Mouse (Mus musculus): Measurements from ENCODE around the gene Nectin4. TPM values are rescaled to one million over a fixed set of nuclear protein-coding genes. Genes with fewer than 3 reads are reported as not detected.
"Not testable (repeated sequence)": the region's sequence is repeated elsewhere in the genome, so short reads cannot be mapped to it uniquely, and the experiment has no call there.

Nectin4 gene
- polyA plus RNA-seq (2015; fragmentation: Nextera tagmentation; extraction: Ambion mirVana) = 3.7 and 5.6 TPM in 2 replicates

- ATAC-seq (ENCODE audit: low FRiP score) = no peak
- 45% methylated on average over 20 of the region's 20 CpGs for WGBS
- peaks cover 3% of the 10 kb centered on the region; the same call in 1 of the 2 replicates for H3K27me3 ChIP-seq (replicated peaks)
- no peak within 1 kb of the TSS for H3K27ac ChIP-seq (replicated peaks)
- H3K4me2 ChIP-seq = no peak within 1 kb of the TSS
- no peaks in the 10 kb centered on the region for H3K36me3 ChIP-seq
- no peak within 1 kb of the TSS for H3K4me3 ChIP-seq (replicated peaks)
- H3K9me3 ChIP-seq (replicated peaks) = no peaks in the 10 kb centered on the region
- no peaks in the 10 kb centered on the region for H3K4me1 ChIP-seq
- no peak within 1 kb of the TSS for H3K9ac ChIP-seq (replicated peaks)
Measured at GRCm38 (mm10) chr1:171369845-171370556, at the start of gene Nectin4. Gene Nectin4, plus strand, starts transcription at chr1:171370099.

DNA sequence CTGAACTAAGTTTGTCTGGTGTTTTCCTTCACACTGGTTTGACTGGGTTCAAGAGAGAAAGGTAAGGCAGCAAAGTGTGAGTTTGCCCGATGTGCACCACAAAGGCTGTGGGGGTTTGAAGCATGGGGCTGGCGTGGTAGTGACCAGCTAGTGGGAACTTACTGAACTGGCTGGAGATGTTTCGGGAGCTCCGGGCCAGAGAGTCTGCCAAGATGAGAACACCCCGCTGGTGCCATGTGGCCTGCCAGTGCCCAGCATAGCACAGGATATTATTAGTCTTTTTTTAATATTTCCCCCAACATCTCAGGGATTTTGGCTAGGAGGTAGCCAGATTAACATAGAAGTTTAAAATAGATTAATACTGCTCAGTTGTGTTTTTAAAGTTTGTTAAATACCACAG, 49.7 kb upstream of the Nectin4 start:
- WGBS = 18% methylated on average over 5 of the region's 5 CpGs
- peak overlapping the region; percentile 9; the same call in 1 of the 2 replicates for H3K4me2 ChIP-seq

GRCm38 (mm10) chr1:171321415-171321814, 48.5 kb upstream of the Nectin4 start:
- H3K36me3 ChIP-seq = no peaks in the 10 kb centered on the region; the same call in 1 of the 2 replicates
- no peak for ATAC-seq (ENCODE audit: low FRiP score)
- H3K9me3 ChIP-seq (replicated peaks) = no peaks in the 10 kb centered on the region
- no peaks in the 10 kb centered on the region for H3K27me3 ChIP-seq (replicated peaks)
- H3K4me2 ChIP-seq = no peak overlapping the region
- no peak overlapping the region for H3K9ac ChIP-seq (replicated peaks)
- no peak overlapping the region for H3K4me3 ChIP-seq (replicated peaks)
- H3K27ac ChIP-seq (replicated peaks) = no peak overlapping the region
- peaks cover 17% of the 10 kb centered on the region for H3K4me1 ChIP-seq

More for the DNA sequence above, 49.7 kb upstream of the Nectin4 start:
- no peaks in the 10 kb centered on the region for H3K9me3 ChIP-seq (replicated peaks)
- H3K9ac ChIP-seq (replicated peaks) = no peak overlapping the region
- H3K27ac ChIP-seq (replicated peaks) = no peak overlapping the region
- ATAC-seq (ENCODE audit: low FRiP score) = no peak
- no peak overlapping the region for H3K4me3 ChIP-seq (replicated peaks)
- H3K36me3 ChIP-seq = no peaks in the 10 kb centered on the region; the same call in 1 of the 2 replicates
- H3K27me3 ChIP-seq (replicated peaks) = no peaks in the 10 kb centered on the region
- H3K4me1 ChIP-seq = 0 out of 2 replicates have a peak, but pooled peaks cover 6% of the 10 kb centered on the region

- 93% methylated on average over 1 of the region's 1 CpGs for WGBS
- H3K27ac ChIP-seq (replicated peaks) = no peak overlapping the region
Measured at GRCm38 (mm10) chr1:171322012-171322411, 47.9 kb upstream of the Nectin4 start.

DNA sequence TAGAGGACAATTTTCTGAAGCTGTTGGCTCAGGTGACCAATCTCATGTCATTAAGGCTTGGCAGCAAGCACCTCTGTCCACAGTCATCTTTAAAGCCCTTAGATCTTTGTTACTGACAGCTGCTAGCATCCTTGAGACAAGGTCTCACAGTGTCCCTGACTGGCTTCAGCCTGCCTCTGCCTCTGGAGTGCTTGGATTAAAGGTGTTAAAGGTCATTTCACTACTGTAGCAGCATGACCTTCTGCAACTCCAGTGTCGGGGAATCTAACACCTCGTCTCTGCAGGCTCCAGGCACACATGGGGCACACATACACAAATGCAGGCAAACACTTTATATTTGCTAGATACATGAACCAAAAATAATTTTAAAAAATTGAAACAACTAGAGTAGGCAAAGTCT, 44.3 kb upstream of the Nectin4 start:
- 83% methylated on average over 2 of the region's 2 CpGs for WGBS
- no peaks in the 10 kb centered on the region; the same call in 1 of the 2 replicates for H3K36me3 ChIP-seq
- no peak overlapping the region for H3K9ac ChIP-seq (replicated peaks)
- no peak overlapping the region for H3K4me2 ChIP-seq
- no peaks in the 10 kb centered on the region for H3K27me3 ChIP-seq (replicated peaks)
- no peaks in the 10 kb centered on the region for H3K9me3 ChIP-seq (replicated peaks)
- ATAC-seq (ENCODE audit: low FRiP score) = no peak
- H3K27ac ChIP-seq (replicated peaks) = no peak overlapping the region
- H3K4me3 ChIP-seq (replicated peaks) = no peak overlapping the region
- peaks cover 37% of the 10 kb centered on the region for H3K4me1 ChIP-seq

More at GRCm38 (mm10) chr1:171322012-171322411, 47.9 kb upstream of the Nectin4 start:
- Histone ChIP-seq H3K36me3 (no peaks in the 10 kb centered on the region; the same call in 1 of the 2 replicates), H3K9me3 (replicated peaks) (no peaks in the 10 kb centered on the region), H3K4me3 (replicated peaks) (no peak overlapping the region), H3K9ac (replicated peaks) (no peak overlapping the region), H3K4me1 (peaks cover 21% of the 10 kb centered on the region), H3K27me3 (replicated peaks) (no peaks in the 10 kb centered on the region), H3K4me2 (no peak overlapping the region)
- no peak for ATAC-seq (ENCODE audit: low FRiP score)

DNA sequence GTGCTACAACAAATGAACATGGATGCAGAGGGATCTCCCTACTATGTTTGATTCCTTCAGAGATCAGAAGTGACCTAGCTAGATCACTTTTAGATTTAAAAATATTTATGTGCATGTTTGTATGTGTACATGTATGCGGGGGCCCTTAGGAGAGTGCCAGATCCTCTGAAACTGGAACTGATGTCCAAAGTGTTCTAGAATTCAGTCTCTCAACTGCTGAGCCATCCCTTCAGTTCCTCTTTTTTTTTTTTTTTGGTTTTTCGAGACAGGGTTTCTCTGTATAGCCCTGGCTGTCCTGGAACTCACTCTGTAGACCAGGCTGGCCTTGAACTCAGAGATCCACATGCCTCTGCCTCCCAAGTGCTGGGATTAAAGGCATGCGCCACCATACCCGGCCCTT, 43.3 kb upstream of the Nectin4 start:
- not testable (repeated sequence) for H3K4me3 ChIP-seq (replicated peaks); H3K36me3 ChIP-seq; H3K4me2 ChIP-seq; H3K27ac ChIP-seq (replicated peaks); H3K27me3 ChIP-seq (replicated peaks); H3K9ac ChIP-seq (replicated peaks); H3K9me3 ChIP-seq (replicated peaks); ATAC-seq (ENCODE audit: low FRiP score)
- H3K4me1 ChIP-seq = peaks cover 47% of the 10 kb centered on the region
- WGBS = 93% methylated on average over 4 of the region's 4 CpGs

GRCm38 (mm10) chr1:171328244-171328643, 41.7 kb upstream of the Nectin4 start:
- H3K27ac ChIP-seq (replicated peaks) = peak overlapping the region; percentile 99
- peaks cover 61% of the 10 kb centered on the region for H3K4me1 ChIP-seq
- H3K9ac ChIP-seq (replicated peaks) = peak overlapping the region; percentile 83
- H3K9me3 ChIP-seq (replicated peaks) = no peaks in the 10 kb centered on the region
- H3K4me2 ChIP-seq = peak overlapping the region; percentile 84
- ATAC-seq (ENCODE audit: low FRiP score) = 0 out of 2 replicates have a peak, but pooled peaks have one; percentile 0
- 30% methylated on average over 9 of the region's 9 CpGs for WGBS
- H3K36me3 ChIP-seq = peaks cover 5% of the 10 kb centered on the region
- H3K27me3 ChIP-seq (replicated peaks) = no peaks in the 10 kb centered on the region
- H3K4me3 ChIP-seq (replicated peaks) = peak overlapping the region; percentile 84

DNA sequence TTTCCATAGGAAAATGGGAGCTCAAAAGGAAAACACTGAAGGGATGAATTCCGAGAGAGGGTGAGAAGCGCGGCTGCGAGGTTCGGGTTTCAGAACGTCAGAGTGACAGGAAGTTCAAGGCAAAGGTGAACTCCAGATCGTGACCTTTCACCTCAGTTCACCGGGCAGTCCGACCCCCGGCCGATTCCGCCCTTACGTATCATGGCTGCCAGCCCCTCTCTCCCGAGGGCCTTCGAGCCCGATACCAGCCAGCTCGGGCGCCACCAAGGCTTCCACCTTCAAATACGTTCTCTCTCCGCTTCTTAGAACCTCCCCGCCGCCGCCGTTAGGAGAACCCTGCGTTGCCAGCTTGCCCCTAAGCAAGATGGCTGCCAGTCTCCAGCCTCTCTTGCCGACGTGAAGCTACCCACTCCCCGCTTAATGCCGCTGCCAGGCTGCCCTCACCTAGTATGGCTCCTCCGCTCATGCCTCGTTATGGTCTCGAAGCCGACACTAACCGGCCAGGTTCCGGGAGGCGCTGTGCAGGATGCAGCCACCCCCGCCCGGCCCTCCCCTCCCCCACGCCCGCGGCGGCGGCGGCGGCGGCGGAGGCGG, 41.0 kb upstream of the Nectin4 start, which contains the start of gene Dedd:
TSS of gene Dedd (plus strand) at position 307 of the 594 bp plus-strand sequence.
- ATAC-seq (ENCODE audit: low FRiP score) = peak; percentile 95
- H3K4me1 ChIP-seq = peaks cover 65% of the 10 kb centered on the region
- WGBS = 1% methylated on average over 42 of the region's 48 CpGs

GRCm38 (mm10) chr1:171329433-171330215, 40.3 kb upstream of the Nectin4 start:
- ATAC-seq (ENCODE audit: low FRiP score) = peak; percentile 82
- H3K9ac ChIP-seq (replicated peaks) = peak overlapping the region; percentile 83
- no peaks in the 10 kb centered on the region for H3K27me3 ChIP-seq (replicated peaks)
- H3K9me3 ChIP-seq (replicated peaks) = no peaks in the 10 kb centered on the region
- peak overlapping the region; percentile 84 for H3K4me2 ChIP-seq
- H3K27ac ChIP-seq (replicated peaks) = peak overlapping the region; percentile 99
- WGBS = 1% methylated on average over 39 of the region's 61 CpGs
- H3K36me3 ChIP-seq = peaks cover 11% of the 10 kb centered on the region
- H3K4me3 ChIP-seq (replicated peaks) = peak overlapping the region; percentile 84
- peaks cover 65% of the 10 kb centered on the region for H3K4me1 ChIP-seq

More for the DNA sequence above, 41.0 kb upstream of the Nectin4 start, which contains the start of gene Dedd:
- H3K9ac ChIP-seq (replicated peaks) = peak within 1 kb of the TSS; percentile 83
- peak within 1 kb of the TSS; percentile 84 for H3K4me2 ChIP-seq
- H3K9me3 ChIP-seq (replicated peaks) = no peaks in the 10 kb centered on the region
- no peaks in the 10 kb centered on the region for H3K27me3 ChIP-seq (replicated peaks)
- peak within 1 kb of the TSS; percentile 84 for H3K4me3 ChIP-seq (replicated peaks)
- peaks cover 11% of the 10 kb centered on the region for H3K36me3 ChIP-seq
- H3K27ac ChIP-seq (replicated peaks) = peak within 1 kb of the TSS; percentile 99

DNA sequence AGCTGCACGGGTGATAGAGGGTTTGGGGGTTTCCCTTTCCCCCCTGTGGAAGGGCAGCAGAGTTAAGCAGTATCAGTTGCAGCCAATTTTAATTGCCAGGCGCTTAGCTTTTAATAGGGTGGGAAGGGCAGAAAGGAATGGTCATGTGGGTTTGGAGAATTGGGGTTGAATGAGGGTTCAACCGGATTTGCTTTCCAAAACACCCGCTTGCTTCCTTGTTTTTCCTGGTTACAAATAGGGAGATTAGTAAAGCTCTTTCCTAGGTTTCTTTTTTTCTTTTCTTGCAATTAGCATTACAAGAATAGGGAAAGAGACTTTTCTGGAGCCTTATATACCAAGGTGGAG, 39.7 kb upstream of the Nectin4 start:
- H3K4me1 ChIP-seq = peaks cover 62% of the 10 kb centered on the region
- whole genome bisulfite sequencing = 0% methylated on average over 4 of the region's 4 CpGs
- H3K36me3 ChIP-seq = peaks cover 11% of the 10 kb centered on the region; the same call in 1 of the 2 replicates
- peak overlapping the region; percentile 83 for H3K9ac ChIP-seq (replicated peaks)
- H3K4me2 ChIP-seq = peak overlapping the region; percentile 84
- H3K27me3 ChIP-seq (replicated peaks) = no peaks in the 10 kb centered on the region
- H3K27ac ChIP-seq (replicated peaks) = peak overlapping the region; percentile 99
- H3K9me3 ChIP-seq (replicated peaks) = no peaks in the 10 kb centered on the region
- H3K4me3 ChIP-seq (replicated peaks) = peak overlapping the region; percentile 84
- ATAC-seq (ENCODE audit: low FRiP score) = no peak; the same call in 1 of the 2 replicates
